Mouse (Mus musculus): ENCODE measurements around the gene Egfl8.

Gene Egfl8

DNA sequence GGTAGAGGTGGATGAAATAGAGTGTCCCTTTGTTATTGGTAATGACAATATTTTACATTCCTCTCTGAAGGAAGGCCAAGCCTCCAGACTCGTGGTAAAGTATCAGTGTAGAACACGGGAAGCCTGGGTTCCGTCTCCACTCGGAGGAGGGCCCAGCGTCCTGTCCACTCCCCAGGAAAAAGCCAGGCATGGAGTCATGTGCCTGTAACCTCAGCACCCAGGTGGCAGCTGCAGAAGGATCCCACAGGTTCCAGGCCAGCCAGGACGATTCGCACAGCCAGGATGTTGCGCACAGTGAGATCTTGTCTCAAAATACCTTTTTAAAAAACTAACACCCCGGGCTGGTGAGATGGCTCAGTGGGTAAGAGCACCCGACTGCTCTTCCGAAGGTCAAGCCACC is 52.4 kb downstream of the Egfl8 start:
- no peak for TF ChIP-seq GATA4 (IDR thresholded peaks at IDR 0.05; ENCODE audit: insufficient replicate concordance, low read length)

All from liver, adult (tissue).